Mouse (Mus musculus) skeletal muscle tissue, adult 2 months (tissue): ENCODE data around the gene Cfap157.
A peak's percentile ranks its signal among the peaks of the same experiment; 100 is the strongest.

Experiments
- DNase-seq: peaks from one replicate; pipeline ENCODE4 v3.0.0-alpha.2; 2012; ENCODE audit warnings: low read depth, low spot score

The Cfap157 gene

DNA sequence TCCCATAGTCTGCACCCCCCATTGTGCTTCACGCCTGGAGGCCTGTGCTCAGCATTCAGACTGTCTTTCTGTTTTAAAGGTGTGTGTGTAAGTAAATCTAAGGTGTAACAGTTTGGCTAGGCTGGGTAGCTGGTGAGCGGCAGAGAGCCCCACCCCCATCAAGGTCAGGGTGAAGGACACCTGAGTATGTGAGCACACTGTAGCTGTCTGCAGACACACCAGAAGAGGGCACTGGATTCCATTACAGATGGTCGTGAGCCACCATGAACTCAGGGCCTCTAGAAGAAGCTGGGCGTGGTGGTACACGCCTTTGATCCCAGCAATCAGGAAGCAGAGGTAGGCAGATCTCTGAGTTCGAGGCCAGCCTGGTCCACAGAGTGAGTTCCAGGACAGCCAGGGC lies 2.5 kb downstream of the Cfap157 start:
- no peak for DNase-seq

DNA sequence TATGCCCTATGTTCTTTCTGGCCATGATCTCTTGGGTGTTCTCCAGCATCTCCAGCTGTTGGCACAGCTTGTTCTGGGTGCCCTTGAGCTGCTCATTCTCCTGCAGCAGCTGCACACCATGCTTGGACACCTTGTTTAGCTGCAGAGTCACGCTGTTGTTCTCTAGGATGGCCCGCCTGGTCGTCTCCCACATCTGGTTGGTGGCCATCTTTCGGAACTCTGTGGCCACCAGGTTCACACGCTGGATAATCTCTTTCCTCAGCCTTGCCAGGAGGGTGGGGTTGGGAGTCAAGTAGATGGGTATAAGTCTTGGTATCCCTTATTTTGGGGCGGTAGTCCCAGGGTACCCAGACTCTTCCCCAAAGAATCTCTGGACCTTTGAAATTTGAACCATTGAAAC lies 4.5 kb downstream of the Cfap157 start:
- DNase-seq: no peak

DNA sequence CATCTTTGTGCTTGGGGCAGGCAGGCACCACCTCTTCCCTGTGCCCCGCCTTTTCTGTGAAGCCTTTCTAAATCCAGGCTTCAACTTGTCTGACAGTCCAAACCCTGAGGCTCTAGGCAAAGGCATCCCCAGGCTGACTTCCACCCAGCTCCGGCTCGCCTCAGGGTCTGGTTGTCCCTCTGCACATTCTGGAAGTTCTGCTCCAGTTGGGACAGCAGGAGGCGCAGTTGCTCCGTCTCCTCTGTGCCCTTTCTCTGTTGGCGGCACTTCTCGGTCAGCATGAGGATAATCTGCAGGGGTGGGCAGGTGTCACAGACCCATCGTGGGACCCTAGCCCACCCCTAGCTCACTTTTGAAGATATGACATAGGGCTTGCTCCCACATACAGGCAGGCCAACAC lies 5.1 kb downstream of the Cfap157 start:
- peak; percentile 52 for DNase-seq

DNA sequence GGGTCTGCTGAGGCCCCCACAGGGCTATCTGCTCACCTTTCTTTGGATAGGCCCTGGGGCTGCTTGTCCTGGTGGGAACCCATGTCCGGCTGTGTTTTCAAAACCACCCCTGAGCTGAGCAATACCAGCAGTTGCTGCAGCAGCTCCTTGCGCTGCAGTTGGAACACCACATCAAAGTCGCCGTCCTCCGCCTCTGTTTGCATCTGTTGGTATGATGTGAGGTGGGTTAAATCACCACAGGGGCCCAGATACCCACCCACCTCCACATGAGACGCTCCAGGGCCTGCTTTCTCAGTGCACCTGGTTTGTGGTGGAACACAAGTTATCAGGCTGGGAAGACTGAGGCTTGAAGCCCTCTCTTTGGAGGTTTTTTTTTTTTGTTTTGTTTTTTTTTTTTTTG lies 6.1 kb downstream of the Cfap157 start:
- no peak for DNase-seq

DNA sequence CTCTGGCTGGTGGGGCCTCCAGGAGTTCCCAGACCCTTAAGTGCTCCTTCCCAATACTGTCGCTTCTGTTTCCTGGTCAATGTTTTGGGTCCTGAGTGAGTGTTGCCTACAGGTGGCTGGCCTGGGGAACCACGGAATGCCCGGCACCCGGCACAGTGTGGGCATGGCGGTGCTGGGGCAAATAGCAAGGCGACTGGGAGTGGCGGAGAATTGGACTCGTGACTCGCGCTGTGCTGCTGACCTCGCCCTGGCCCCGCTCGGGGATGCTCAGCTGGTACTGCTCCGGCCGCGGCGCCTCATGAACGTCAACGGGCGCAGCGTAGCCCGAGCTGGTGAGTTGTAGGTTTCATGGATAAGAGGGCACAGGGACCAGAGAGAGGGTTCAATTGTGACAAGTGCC lies 8.0 kb downstream of the Cfap157 start:
- DNase-seq: no peak

DNA sequence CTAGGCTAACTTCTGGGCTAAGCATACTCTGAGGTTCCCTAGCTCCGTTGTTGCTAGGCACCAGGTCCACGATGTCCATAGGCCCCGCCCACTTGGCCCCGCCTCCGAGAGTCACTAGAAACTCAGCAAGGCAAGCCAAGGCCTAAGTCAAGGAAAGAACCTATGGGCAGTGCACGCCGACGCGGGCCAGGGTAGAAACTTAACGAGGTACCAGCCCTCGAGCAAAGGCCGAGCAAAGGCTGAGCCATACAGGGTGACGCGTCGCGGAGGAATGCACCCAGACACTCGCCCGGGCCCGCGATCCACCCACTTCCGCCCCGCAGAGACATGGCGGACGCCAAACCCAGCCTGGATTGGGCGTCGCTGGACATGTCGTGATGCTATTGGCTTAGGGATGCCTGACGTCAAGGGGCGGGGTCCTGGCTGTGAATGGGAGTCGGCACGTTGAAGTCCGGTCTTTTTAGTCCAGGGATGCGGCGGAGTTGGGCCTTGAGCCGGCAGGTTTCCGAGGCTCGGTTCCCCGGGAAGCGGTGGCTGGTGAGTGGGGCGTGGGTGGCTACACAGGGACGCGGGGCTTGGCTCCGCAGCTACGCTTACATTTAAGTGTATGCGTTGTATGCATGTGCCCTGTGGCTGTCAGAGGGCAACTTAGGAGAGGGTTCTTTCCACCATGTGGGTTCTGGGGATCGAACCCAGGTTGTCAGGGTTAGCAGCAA lies 8.7 kb downstream of the Cfap157 start, which contains the start of the genes Ttc16 and Ptrh1:
TSS of gene Ttc16 (minus strand) at position 275 of the 716 bp plus-strand sequence.
TSS of gene Ptrh1 (plus strand) at position 428 of the 716 bp plus-strand sequence.
- peak; percentile 92 for DNase-seq

DNA sequence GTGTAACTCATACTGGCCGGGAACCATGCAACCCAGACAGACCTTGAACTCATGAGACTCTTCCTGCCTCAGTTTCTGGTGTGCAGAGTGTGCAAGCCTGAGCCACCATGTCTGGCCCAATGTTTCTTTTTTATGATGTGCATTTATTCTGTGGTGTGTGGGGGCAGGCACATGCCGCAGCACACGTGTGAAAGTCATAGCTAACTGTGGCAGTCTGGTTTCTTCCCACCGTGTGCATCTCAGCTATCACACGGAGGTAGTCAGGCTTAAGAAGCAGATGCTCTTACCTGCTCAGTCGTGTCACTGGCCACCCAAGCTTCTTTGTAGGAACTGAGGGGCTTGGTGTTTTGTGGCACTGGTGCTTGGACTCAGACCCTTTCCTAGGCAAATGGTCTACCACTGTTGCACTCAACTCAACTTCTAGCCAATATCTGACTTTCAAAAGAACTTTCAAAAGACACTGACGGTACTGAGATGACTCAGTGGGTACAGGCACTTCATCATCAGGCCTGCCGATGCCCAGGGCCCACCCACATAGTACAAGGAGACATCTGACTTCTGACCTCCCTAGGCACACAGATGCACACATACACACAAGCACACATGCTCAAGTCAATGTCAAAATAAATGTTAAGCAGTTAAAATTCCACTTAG lies 11.5 kb downstream of the Cfap157 start:
- DNase-seq: no peak

DNA sequence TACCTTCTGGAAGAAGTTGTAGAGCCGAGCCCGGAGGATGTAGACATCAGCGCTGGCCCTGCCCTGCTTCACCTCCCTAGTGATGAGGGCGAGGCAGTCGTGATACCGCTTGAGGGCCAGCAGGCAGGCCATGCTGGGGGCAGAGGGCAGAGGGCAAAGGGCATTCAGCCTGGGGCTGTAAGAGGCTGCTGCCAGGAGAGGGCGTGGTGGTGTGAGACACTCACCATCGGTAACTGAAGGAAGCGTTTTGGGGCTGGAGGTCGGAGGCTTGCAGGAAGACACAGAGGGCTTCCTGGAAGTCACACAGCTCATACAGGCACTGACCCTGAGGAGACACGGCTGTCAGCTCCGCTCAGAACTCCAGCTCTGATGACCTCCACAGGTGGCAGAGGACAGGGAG lies 12.3 kb downstream of the Cfap157 start:
- DNase-seq: no peak

DNA sequence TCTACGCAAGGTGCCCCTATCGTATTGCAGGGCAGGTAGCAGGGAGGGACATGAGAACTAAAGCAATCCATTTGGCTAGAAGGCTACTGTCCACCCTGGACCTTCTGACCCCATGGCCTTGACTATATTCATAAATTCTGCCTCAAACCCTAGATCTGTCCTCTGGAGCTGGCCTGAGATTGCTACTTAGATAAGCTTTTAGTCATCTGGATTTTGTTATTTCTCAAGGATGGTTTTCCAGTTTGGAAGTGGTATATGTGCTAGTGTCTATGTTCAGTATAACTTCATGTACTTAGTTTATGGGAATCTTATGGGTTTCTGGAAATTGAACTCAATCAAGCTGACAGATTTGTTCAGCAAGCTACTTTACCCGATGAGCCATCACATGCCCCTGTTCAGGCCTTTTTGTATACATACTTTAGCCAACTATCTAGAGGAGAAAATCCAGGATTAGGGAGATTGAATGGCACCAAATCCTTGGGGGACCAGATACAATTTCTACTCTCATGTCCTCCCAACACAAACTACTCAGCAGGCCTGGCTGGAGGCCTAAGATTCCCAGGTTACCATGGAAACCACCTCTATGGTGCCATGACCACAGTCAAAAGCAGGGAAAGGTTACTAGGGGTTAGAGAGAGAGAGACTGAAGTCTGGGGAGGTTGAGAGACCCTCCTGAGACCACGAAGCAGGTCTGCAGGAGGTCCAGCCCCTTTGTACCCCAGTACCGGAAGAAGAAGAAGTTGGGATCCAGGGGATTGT lies 14.7 kb downstream of the Cfap157 start:
- no peak for DNase-seq

DNA sequence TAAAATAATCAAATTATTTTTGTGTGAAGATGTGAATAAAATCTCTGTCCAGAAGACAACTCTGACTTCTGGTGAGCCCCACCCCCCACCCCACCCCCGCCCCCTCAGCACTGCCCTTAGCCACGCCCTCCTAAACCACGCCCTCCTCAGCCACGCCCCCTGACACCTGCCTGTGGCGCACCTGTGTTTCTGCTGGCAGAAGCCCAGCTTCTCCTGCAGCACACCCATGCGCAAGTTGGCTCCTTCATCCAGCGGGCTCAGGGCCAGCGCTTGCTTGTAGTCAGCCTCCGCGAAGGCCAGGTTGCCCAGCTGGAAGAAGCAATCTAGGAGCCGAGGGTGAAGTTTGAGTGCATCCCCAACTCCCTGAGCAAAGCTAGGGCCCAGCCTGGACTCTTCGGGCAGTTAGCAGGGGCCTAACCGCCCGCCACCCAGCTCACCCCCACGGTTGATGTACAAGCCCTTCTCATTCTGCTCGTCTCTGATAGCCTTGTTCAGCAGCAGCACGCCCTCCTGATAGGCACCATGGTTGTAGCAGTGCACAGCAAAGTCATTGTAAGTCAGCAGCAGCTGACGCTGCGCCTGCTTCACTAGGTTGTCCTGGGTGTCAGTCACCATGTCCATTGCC lies 15.5 kb downstream of the Cfap157 start:
- no peak for DNase-seq

DNA sequence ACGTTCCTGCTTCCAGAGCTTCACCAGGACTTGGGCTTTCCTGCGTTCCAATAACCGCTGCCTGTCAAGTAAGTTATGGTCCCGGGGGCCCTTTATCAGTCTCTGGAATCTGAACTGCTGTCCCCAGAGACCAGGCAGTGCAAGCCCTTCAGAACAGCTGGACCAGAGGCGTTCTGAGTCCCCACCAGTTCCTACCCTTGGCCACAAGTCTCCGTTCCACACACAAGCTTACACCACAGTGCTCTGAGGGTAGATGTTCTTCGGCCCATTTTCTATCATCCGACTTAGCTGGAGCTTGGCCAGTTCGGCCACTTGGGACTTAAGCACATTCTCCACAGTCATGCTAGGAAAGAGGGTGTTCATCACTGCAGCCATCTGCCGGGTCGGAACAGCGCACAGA lies 17.0 kb downstream of the Cfap157 start:
- DNase-seq: peak; percentile 33

DNA sequence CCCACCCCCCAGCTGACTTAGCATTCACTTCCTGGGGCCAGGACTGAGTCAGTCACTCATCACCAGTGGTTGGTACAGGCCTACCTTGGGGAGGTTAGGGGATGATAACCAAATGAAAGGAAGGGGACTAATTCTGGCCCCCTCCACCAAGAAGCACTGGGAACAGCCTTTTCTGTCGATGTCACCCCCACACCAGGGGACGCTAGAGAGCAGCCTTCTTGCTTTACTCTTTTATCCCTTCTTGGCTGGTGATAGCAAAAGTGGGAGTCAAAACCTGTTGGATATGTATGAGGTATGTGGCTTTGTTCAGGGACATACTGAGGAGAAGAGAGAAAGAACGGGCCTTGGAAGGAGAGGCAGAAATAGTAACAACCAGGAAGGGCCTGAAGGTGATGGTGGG lies 20.9 kb downstream of the Cfap157 start:
- no peak for DNase-seq

DNA sequence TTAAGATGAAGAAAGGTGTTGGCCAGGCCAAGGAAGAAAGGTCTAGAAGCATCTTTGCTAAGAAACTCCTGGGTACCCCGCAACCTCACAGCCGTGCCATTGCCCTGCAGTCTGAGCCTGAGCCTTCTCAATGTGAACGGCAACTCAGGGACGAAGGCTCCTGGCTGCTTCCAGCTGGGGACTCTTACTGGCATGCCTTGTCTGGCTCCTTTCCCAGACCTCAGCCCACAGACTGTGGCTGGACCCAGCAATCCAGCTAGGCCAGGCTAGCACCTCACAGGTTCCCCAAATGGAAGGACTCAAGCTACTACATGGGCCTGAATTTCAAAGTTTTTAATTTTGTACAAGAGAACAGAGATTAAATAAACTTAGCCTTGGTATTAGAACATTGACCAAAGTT lies 22.4 kb downstream of the Cfap157 start:
- DNase-seq: no peak

DNA sequence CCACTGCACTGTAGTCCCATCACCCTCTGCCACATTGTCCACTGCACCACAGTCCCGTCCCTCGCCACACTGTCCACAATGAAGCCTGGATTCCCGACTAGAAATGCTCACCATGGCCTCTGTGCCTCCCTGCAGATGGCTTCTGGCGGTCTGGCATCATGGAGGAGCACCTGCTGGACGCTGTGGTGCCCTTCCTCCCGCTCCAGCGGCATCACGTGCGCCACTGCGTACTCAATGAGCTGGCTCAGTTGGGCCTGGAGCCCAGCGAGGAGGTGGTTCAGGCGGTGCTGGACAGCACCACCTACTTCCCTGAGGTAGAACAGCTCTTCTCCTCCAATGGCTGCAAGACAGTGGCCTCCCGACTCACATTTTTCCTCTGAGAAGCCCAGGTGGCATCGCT lies 22.9 kb downstream of the Cfap157 start:
- DNase-seq: no peak

DNA sequence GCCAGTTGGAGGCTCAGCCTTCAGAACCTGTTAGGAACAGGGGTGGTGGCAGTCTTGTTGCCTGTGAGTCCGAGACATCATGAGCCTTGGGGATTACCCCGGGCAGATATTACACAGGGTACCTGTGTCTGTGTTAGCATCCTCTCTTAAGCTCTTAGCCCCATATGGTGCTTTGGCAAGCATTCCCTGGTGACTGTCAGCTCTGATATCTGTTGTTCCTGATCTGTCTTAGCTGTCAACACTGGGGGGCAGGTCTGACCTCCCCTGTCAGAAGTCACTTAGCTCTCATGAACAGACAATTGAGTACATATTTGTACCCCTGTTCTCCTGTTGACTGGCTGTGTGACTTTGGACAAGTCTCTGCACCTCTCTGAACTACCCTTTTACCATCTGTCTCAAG lies 25.2 kb downstream of the Cfap157 start:
- DNase-seq: no peak

DNA sequence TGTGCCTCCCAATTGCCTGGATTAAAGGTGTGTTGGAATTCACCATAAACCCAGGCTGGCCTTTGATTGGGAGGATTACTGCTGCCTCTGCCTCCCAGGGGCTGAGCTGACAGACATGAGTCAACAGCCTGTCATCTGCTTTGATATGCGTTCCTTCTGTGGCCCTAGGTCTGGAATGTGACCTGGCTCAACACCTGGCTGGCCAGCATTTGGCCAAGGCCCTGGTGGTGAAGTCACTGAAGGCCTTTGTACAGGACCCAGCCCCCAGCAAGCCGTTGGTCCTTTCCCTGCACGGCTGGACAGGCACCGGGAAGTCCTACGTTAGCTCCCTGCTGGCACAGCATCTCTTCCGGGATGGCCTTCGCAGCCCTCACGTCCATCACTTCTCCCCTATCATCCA lies 25.7 kb downstream of the Cfap157 start:
- DNase-seq: no peak

DNA sequence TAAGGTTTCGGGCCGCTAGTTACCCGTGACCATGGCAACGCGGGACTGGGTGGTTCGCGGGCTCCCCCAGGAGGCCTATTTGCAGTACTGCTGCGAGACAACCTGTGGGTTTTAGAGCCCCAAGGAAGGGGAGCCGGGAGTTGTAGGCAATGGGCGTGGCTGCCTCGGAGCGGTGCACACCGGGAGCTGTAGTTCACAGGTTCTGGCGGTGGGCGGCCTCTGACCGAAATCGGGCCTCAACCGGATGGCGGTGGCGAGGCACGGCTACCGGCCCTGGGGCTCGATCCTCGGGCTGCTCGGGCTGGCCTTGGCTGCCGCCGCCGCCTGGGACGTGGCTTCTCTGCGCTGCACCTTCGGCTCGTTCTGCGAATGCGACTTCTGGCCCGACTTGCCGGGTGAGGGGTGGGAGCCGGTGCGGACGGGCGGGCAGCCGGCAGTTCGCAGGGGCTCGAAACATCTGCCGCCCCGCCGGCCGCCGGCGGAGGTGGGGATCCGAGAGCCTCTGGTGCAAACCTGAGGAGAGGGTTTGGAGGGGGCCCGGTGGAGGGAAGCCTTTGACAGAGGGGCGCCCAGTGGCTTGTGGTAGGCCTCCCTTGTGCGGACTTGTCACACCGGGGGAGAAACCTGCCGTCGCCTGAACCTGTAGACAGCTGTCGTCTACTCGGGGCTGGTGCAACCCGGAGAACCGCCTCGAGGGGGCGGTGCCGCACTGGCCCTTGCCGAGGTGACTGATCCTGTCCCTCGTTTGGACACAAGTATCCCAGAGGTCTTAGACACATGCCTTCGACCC lies 27.0 kb downstream of the Cfap157 start, which contains the start of gene Tor2a:
TSS of gene Tor2a (plus strand) at position 179 of the 790 bp plus-strand sequence.
- peak; percentile 97 for DNase-seq

DNA sequence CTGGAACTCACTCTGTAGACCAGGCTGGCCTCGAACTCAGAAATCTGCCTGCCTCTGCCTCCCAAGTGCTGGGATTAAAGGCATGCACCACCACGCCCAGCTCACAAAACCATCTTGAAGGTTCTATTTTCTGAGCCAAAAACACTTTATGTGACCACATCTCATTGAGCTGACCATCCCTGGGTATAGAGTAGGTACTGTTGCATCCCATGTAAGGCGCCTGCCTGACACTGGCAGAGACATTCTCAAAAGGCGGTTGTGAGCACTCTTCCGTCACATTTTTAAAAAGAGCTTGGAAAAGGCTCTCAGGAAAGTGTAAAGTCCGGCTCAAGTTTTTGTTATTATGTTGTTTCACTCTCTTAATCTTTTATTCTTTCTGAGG lies 27.6 kb downstream of the Cfap157 start:
- no peak for DNase-seq

DNA sequence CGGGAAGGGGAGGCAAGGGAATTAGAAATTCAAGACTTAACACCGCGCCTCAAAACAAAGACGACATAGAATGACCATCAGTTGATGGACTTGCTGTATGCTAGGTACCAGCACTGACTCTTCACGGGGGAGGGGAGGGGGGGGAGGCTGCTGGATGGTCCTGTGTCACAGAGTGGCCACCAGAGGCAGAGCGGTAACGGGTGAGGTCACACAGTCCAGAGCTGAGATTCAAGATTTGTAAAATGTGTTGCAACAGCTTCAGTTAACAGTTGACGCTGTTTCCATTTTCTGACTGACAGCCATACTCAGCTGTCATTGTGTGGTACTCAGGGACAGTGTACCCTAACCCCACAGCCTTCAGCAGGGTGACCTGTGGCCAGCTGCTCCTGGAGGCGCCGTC lies 32.0 kb downstream of the Cfap157 start:
- no peak for DNase-seq

DNA sequence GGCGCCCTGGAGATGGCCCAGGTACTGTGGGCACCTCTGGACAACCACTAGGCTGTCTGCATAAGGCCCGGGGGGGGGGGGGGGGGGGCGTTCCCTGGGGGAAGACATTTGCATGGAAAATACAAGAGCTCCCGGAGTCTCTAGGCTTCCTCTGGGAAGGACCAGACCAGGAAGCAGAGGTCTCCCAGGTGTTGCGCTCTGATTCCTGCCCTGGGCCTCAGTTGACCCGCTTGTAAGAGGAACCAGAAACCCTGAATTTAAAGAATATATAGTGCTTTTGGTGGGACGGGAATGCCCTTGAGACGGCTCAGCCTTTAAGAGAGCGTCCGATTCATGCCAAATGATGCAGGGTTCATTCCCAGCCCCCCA lies 32.6 kb downstream of the Cfap157 start:
- no peak for DNase-seq

DNA sequence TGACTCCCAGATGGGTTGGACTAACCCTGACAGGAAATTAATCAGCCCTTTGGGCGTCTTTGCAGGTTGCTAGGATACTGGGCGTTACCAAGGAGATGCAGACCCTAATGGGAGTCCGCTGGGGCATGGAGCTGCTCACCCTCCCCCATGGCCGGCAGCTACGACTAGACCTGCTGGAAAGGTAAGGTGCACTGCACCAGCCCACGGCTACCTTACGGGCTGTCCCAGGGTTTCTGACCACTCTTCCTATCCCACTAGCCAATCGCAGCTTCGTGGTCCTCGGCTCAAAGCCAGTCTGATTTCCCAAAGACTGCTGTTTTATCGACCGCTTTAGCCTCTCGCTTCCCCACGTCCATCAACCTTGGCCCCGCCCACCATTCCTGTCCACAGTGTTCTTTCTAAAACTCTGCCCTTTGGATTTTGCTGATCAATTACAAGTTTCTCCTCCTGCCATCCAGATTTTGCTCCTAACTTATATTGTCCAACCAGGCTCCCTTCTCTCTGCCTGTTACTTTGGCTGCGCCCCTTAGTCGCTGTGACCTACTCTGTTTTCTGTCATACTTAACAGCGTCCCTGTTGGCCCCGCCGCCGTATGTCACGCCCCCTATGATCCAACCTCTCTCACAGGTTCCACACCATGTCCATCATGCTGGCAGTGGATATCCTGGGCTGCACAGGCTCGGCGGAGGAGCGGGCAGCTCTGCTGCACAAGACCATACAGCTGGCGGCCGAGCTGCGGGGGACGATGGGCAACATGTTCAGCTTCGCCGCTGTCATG lies 33.2 kb downstream of the Cfap157 start:
- DNase-seq: no peak
